Mouse (Mus musculus) lung, postnatal 0 days (tissue): Measurements from ENCODE around the gene Fbxw7.

Experiments used
- CTCF ChIP-seq: IDR thresholded peaks from 2 replicates; pipeline ENCODE4 v1.5.1; 2016; ENCODE audit warnings: antibody characterized with exemption, mild to moderate bottlenecking
- EP300 ChIP-seq: IDR thresholded peaks from 2 replicates; pipeline ENCODE4 v1.6.1; 2016; ENCODE audit warnings: antibody characterized with exemption, mild to moderate bottlenecking, control low read depth

- TF ChIP-seq CTCF (no peak), EP300 (no peak)
These were observed 210.0 kb downstream of the Fbxw7 start for GRCm38 (mm10) chr3:85024817-85025705.
